Mouse (Mus musculus): Measurements from ENCODE around the gene Ccl26.
"Not testable (repeated sequence)": the region's sequence is repeated elsewhere in the genome, so short reads cannot be mapped to it uniquely, and the experiment has no call there.

The Ccl26 gene

GRCm38 (mm10) chr5:135563469-135563868 lies at the start of gene Ccl26:
Ccl26 (minus strand) TSS chr5:135563569.
- in situ Hi-C loops (cut with MboI, MseI), result no loop called here

GRCm38 (mm10) chr5:135609794-135610193 lies 46.4 kb upstream of the Ccl26 start:
- in situ Hi-C loops (cut with MboI, MseI), result no loop called here

- in situ Hi-C loops (cut with MboI, MseI), result no loop called here
These were observed 44.2 kb upstream of the Ccl26 start for GRCm38 (mm10) chr5:135607581-135607980.

GRCm38 (mm10) chr5:135606717-135607116 lies 43.3 kb upstream of the Ccl26 start:
- in situ Hi-C loops (cut with MboI, MseI), result not testable (repeated sequence)

- in situ Hi-C loops (cut with MboI, MseI), result not testable (repeated sequence)
These were observed 41.3 kb upstream of the Ccl26 start for GRCm38 (mm10) chr5:135604643-135605042.

GRCm38 (mm10) chr5:135589996-135590784 lies 26.8 kb upstream of the Ccl26 start:
- in situ Hi-C loops (cut with MboI, MseI), result loop anchor here (10.0 kb wide), 1 partner anchor 155 kb away; no protein-coding TSS in a partner anchor

GRCm38 (mm10) chr5:135587764-135588163 lies 24.4 kb upstream of the Ccl26 start:
- in situ Hi-C loops (cut with MboI, MseI), result loop anchor here (10.0 kb wide), 1 partner anchor 153 kb away; no protein-coding TSS in a partner anchor

- in situ Hi-C loops (cut with MboI, MseI), result loop anchor here (10.0 kb wide), 1 partner anchor 151 kb away; no protein-coding TSS in a partner anchor
These were observed 22.3 kb upstream of the Ccl26 start for GRCm38 (mm10) chr5:135585691-135586090.

GRCm38 (mm10) chr5:135582330-135582729 lies 19.0 kb upstream of the Ccl26 start:
- in situ Hi-C loops (cut with MboI, MseI), result loop anchor here (10.0 kb wide), 1 partner anchor 148 kb away; no protein-coding TSS in a partner anchor

GRCm38 (mm10) chr5:135579331-135579751 lies 16.0 kb upstream of the Ccl26 start:
- in situ Hi-C loops (cut with MboI, MseI), result no loop called here

GRCm38 (mm10) chr5:135576055-135576454 lies 12.7 kb upstream of the Ccl26 start:
- in situ Hi-C loops (cut with MboI, MseI), result no loop called here

- in situ Hi-C loops (cut with MboI, MseI), result no loop called here
These were observed 9.6 kb upstream of the Ccl26 start, which contains the start of gene Ccl24 for GRCm38 (mm10) chr5:135573006-135573405. Ccl24 (minus strand) TSS chr5:135573049.

GRCm38 (mm10) chr5:135568698-135569097 lies 5.3 kb upstream of the Ccl26 start:
- in situ Hi-C loops (cut with MboI, MseI), result no loop called here

- in situ Hi-C loops (cut with MboI, MseI), result no loop called here
These were observed 4.3 kb upstream of the Ccl26 start for GRCm38 (mm10) chr5:135567556-135568265.

GRCm38 (mm10) chr5:135557671-135558070 lies 5.7 kb downstream of the Ccl26 start:
- in situ Hi-C loops (cut with MboI, MseI), result no loop called here

- in situ Hi-C loops (cut with MboI, MseI), result no loop called here
These were observed 6.3 kb downstream of the Ccl26 start for GRCm38 (mm10) chr5:135557051-135557450.

- in situ Hi-C loops (cut with MboI, MseI), result no loop called here
These were observed 7.1 kb downstream of the Ccl26 start for GRCm38 (mm10) chr5:135556259-135556658.

- in situ Hi-C loops (cut with MboI, MseI), result no loop called here
These were observed 11.8 kb downstream of the Ccl26 start for GRCm38 (mm10) chr5:135551591-135551990.

- in situ Hi-C loops (cut with MboI, MseI), result no loop called here
These were observed 12.5 kb downstream of the Ccl26 start for GRCm38 (mm10) chr5:135550910-135551309.

GRCm38 (mm10) chr5:135547990-135548389 lies 15.4 kb downstream of the Ccl26 start:
- in situ Hi-C loops (cut with MboI, MseI), result no loop called here

GRCm38 (mm10) chr5:135544865-135545797 lies 18.2 kb downstream of the Ccl26 start, which contains the start of gene Hip1:
Hip1 (minus strand) TSS chr5:135545120.
- in situ Hi-C loops (cut with MboI, MseI), result no loop called here

All from T-helper 1 cell (primary cell).